Mouse (Mus musculus) liver, postnatal 0 days (tissue): ENCODE measurements around the gene Vtcn1. TPM values are rescaled to one million over a fixed set of nuclear protein-coding genes. Genes with fewer than 3 reads are reported as not detected.

ENCODE experiments used
- ATAC-seq: fragments of 200-750 bp; cut with Nextera tagmentation; 2 replicates; pipeline ENCODE4 v1.8.0; 2017; ENCODE audit warnings: mild to moderate bottlenecking, moderate library complexity
- DNase-seq: peaks from one replicate; pipeline ENCODE4 v3.0.0-alpha.2; 2016
- H3K27ac ChIP-seq: fragments of 300-500 bp; sonication (generic); 2 replicates; pipeline ENCODE4 v1.5.1; 2014; ENCODE audit warnings: antibody characterized with exemption, moderate library complexity, mild to moderate bottlenecking, low read depth
- H3K27me3 ChIP-seq: fragments of 300-500 bp; sonication (generic); 2 replicates; pipeline ENCODE4 v1.6.1; 2014; ENCODE audit warnings: low read length, control low read depth, mixed read lengths; ENCODE audit not compliant: insufficient read depth
- H3K36me3 ChIP-seq: fragments of 300-500 bp; sonication (generic); replicated peaks from 2 replicates; pipeline ENCODE4 v1.6.1; 2014; ENCODE audit warnings: mild to moderate bottlenecking, control low read depth, low read length, moderate library complexity, mixed read lengths; ENCODE audit not compliant: insufficient read depth
- H3K4me1 ChIP-seq: fragments of 300-500 bp; sonication (generic); 2 replicates; pipeline ENCODE4 v1.6.1; 2014; ENCODE audit warnings: antibody characterized with exemption, mild to moderate bottlenecking, control low read depth; ENCODE audit not compliant: insufficient read depth
- H3K4me2 ChIP-seq: fragments of 300-500 bp; sonication (generic); 2 replicates; pipeline ENCODE4 v1.6.1; 2014; ENCODE audit warnings: low read depth, mild to moderate bottlenecking, low read length, moderate library complexity, mixed read lengths
- H3K4me3 ChIP-seq: fragments of 300-500 bp; sonication (generic); 2 replicates; pipeline ENCODE4 v1.5.1; 2014; ENCODE audit warnings: low read depth, low read length
- H3K9ac ChIP-seq: fragments of 300-500 bp; sonication (generic); replicated peaks from 2 replicates; pipeline ENCODE4 v1.6.1; 2014; ENCODE audit warnings: mild to moderate bottlenecking, moderate library complexity
- H3K9me3 ChIP-seq: fragments of 300-500 bp; sonication (generic); 2 replicates; pipeline ENCODE4 v1.6.1; 2016; ENCODE audit warnings: mild to moderate bottlenecking, control low read depth, low read length, mixed read lengths
- CTCF ChIP-seq: sonication (generic); IDR thresholded peaks from 2 replicates; pipeline ENCODE4 v1.5.1; 2016; ENCODE audit warnings: antibody characterized with exemption, low read depth
- EP300 ChIP-seq: IDR thresholded peaks from 2 replicates; pipeline ENCODE4 v1.6.1; 2016; ENCODE audit warnings: antibody characterized with exemption, low read depth, mild to moderate bottlenecking
- WGBS: fragments of 180-500 bp; shearing (Covaris S2); extraction: QIAGEN DNeasy Blood & Tissue Kit; methylation state at CpG from one replicate; pipeline ENCODE4 v1.1.7; 2014; ENCODE audit not compliant: insufficient replicate concordance; 5-methylcytosine and 5-hydroxymethylcytosine counted together
- polyA plus RNA-seq: library from polyadenylated mRNA; unstranded; fragments of >200 nt; fragmentation: Nextera tagmentation; extraction: Ambion mirVana; gene quantifications from 2 replicates; pipeline ENCODE4 v1.2.1, GENCODE M21; 2015

Gene Vtcn1
- polyA plus RNA-seq, 1 experiment from 2014 or later, result 0.05 TPM

DNA sequence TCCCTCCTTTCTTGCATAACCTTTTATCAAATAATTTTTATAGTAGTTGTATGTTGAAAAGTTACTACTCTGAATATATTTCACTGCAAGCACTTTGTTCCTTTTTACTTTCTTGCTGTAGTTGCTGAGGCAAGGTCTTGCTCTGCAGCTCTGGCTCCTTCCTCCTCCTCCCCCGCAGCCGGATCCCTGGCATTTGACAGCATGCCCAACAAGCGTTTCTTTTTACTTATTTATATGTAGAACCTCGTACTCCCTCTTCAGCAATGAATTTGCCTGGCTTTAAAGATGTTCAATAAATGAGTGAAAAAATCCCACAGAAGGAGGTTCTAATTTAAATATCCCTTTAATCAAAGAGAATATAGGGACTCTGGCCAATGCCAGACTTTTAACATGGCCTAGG is 28.7 kb upstream of the Vtcn1 start:
- Histone ChIP-seq H3K27me3 (no peaks in the 10 kb centered on the region), H3K9me3 (no peaks in the 10 kb centered on the region), H3K27ac (no peak overlapping the region), H3K4me1 (no peaks in the 10 kb centered on the region; the same call in 1 of the 2 replicates), H3K9ac (no peak overlapping the region), H3K36me3 (no peaks in the 10 kb centered on the region), H3K4me3 (no peak overlapping the region), H3K4me2 (no peak overlapping the region)
- WGBS, result 66% methylated on average over 4 of the region's 4 CpGs
- DNase-seq (no peak), ATAC-seq (no peak)
- TF ChIP-seq CTCF (no peak), EP300 (no peak)

DNA sequence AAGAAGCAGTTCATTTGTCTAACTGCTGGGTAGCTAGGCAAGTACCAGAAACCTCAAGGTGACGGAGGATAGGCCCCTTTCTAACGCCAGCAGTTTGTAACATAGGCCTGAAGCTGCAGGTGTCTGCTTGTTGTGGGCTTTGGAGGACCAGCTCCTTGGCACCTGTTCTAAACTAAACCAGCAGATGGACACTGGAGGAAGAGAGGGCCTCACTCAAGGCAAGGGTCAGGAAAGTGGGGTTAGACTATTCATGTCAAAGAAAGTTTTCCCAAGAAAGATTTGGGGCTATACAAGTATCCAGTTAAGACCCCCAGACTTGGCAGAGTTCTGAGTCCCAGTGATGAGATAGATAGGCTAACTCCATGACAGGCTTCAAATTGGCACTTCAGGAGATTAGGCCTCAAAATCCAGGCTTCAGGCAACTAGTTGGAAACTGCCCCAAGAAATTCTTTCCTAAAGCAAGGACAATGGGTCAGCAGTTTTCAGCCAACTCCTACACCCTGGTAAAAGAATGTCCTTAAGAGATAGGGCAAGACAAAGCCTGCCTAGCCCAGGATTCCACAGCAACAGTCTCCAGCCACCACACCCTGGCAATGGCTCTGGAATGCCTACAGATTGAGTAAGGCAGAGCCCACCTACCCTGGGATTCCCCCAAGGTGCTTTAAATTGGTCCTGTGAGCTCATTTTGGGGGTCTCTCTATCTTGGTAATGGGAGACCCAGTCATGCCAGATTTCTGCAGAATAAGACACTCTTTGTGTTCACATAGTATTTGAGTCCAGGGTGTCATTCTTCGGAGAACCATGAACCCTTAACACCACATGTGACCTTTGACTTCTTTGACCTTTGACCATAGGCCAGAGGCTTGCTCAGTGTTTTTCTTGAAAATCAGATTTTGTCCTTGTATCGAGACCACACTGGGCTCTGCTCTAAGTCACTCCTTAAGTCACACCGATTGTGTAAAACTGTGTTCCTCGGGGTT is 27.8 kb upstream of the Vtcn1 start:
- Histone ChIP-seq H3K4me2 (no peak overlapping the region), H3K36me3 (no peaks in the 10 kb centered on the region), H3K4me3 (no peak overlapping the region), H3K9me3 (no peaks in the 10 kb centered on the region), H3K4me1 (no peaks in the 10 kb centered on the region; the same call in 1 of the 2 replicates), H3K9ac (no peak overlapping the region), H3K27ac (no peak overlapping the region), H3K27me3 (no peaks in the 10 kb centered on the region)
- no peak for DNase-seq
- WGBS, result 73% methylated on average over 6 of the region's 6 CpGs
- ATAC-seq, result no peak
- TF ChIP-seq EP300, result no peak
- TF ChIP-seq CTCF, result no peak

DNA sequence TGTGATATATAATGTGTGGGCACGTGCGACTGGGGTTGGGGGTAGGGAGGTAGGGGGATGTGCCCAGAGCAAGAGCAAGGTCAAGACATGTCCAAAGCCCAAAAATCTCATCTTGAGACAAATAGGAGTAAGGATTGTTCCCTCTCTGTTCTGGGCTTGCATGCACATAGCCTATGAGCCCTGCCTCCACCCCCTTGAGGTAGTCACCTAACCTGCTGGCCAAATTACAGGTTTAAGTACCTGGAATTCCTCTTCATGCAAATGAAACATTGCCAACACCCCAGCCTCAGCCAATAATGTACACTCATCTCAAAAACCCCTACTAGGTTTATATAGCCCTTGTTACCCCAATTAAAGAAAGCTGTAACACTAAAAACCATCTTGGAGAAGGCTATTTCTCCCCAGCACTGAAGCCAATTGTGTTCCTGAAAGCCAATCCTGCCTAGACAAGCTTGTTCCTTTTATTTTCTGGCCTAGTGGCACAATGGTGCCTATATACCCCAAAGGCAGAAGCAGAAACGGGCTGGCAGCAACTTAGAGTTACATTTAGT is 26.3 kb upstream of the Vtcn1 start:
- 81% methylated on average over 3 of the region's 3 CpGs for WGBS
- no peaks in the 10 kb centered on the region for H3K9me3 ChIP-seq
- ATAC-seq (no peak), DNase-seq (no peak)
- TF ChIP-seq EP300 (no peak), CTCF (no peak)
- no peaks in the 10 kb centered on the region for H3K36me3 ChIP-seq
- H3K27ac ChIP-seq, result no peak overlapping the region
- H3K27me3 ChIP-seq, result no peaks in the 10 kb centered on the region
- no peaks in the 10 kb centered on the region; the same call in 1 of the 2 replicates for H3K4me1 ChIP-seq
- no peak overlapping the region for H3K9ac ChIP-seq
- no peak overlapping the region for H3K4me2 ChIP-seq
- no peak overlapping the region for H3K4me3 ChIP-seq

DNA sequence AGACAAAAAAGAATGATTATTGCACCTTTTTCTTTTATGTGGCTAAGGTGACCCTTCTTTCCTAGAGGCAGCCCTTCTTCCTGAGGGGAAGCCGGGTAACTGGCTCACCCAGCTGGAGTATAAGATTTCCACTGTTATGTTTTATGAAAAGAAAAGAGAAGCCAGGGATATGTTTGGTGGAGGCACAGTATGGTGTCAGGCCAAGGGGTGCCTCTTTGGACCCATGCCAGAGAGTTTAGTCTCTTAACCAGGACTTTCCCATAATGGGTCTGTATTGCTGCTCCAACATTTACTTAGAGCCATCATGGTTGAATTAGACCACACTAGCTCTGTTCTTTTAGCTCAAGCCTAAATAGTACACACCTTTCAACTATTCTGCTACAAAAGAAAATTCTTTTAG is 20.3 kb upstream of the Vtcn1 start:
- H3K9ac ChIP-seq, result no peak overlapping the region
- H3K4me2 ChIP-seq, result peak overlapping the region; percentile 32; the same call in 1 of the 2 replicates
- H3K4me1 ChIP-seq, result peaks cover 10% of the 10 kb centered on the region; the same call in 1 of the 2 replicates
- H3K27me3 ChIP-seq, result no peaks in the 10 kb centered on the region
- no peak overlapping the region for H3K27ac ChIP-seq
- H3K9me3 ChIP-seq, result no peaks in the 10 kb centered on the region
- no peak overlapping the region for H3K4me3 ChIP-seq
- TF ChIP-seq CTCF, result no peak
- no peak for DNase-seq
- ATAC-seq, result no peak
- 81% methylated on average over 1 of the region's 1 CpGs for whole genome bisulfite sequencing
- H3K36me3 ChIP-seq, result no peaks in the 10 kb centered on the region

DNA sequence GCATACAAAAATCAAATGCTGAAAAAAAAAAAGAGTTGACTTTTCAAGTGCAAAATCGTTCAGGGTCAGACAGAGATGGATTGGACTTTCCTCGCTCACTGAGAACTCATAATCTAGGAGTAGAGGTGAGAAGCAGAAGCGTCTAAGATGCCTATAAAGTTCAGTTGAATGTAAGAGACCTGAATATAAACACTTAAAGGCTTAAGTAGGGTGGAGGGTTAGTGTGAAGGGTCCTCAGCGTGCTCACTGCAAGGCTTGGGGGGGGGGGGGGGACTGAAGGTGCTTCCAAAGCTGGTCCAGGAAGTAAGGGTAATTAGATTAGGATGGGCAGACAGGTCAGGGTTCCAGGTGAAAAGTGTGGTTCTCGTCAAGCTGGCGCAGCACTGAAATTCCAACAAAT is 19.3 kb upstream of the Vtcn1 start:
- DNase-seq (no peak), ATAC-seq (no peak)
- 75% methylated on average over 6 of the region's 6 CpGs for WGBS
- no peak for TF ChIP-seq CTCF
- no peak for TF ChIP-seq EP300
- H3K4me1 ChIP-seq, result peaks cover 13% of the 10 kb centered on the region; the same call in 1 of the 2 replicates
- H3K4me3 ChIP-seq, result no peak overlapping the region
- H3K36me3 ChIP-seq, result no peaks in the 10 kb centered on the region
- no peaks in the 10 kb centered on the region for H3K27me3 ChIP-seq
- no peak overlapping the region for H3K27ac ChIP-seq
- no peak overlapping the region for H3K9ac ChIP-seq
- H3K9me3 ChIP-seq, result no peaks in the 10 kb centered on the region
- H3K4me2 ChIP-seq, result no peak overlapping the region

DNA sequence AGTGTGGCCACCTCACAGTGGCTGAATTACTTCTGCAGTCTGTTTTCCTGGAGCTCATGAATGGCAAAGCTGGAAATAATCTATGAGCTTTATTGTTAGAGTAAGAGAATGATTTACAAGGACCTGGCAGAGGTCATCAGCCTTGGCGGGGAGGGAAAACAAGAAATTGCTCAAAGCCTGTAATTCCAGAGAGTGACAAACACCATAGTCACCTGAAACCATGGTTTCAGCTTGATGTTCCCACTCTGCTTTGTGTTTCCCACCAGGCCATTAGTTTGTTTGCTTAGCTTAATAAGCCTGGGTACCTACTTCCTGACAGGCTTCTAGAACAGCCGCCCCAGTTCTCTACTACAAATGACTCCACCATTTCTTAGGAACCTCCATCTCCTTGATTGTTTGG is 14.8 kb upstream of the Vtcn1 start:
- H3K4me1 ChIP-seq, result peaks cover 11% of the 10 kb centered on the region; the same call in 1 of the 2 replicates
- TF ChIP-seq EP300 (no peak), CTCF (no peak)
- no peaks in the 10 kb centered on the region for H3K27me3 ChIP-seq
- H3K4me3 ChIP-seq, result no peak overlapping the region
- ATAC-seq (peak; percentile 89), DNase-seq (peak; percentile 20)
- H3K4me2 ChIP-seq, result no peak overlapping the region; the same call in 1 of the 2 replicates
- H3K27ac ChIP-seq, result peak overlapping the region; percentile 69
- H3K9ac ChIP-seq, result no peak overlapping the region
- no peaks in the 10 kb centered on the region for H3K9me3 ChIP-seq
- no peaks in the 10 kb centered on the region for H3K36me3 ChIP-seq
- 70% methylated on average over 2 of the region's 2 CpGs for WGBS
